Mouse (Mus musculus) kidney, adult 11 months (tissue): ENCODE measurements around the gene Spag7.

ENCODE experiments used
- DNase-seq: peaks from one replicate; pipeline ENCODE4 v3.0.0; 2022

Spag7 gene

GRCm38 (mm10) chr11:70655571-70656455 lies 13.4 kb downstream of the Spag7 start:
- DNase-seq, result peak; percentile 61

GRCm38 (mm10) chr11:70654923-70655570 lies 14.2 kb downstream of the Spag7 start:
- DNase-seq, result peak; percentile 73

GRCm38 (mm10) chr11:70654198-70654922 lies 14.9 kb downstream of the Spag7 start, which contains the start of gene Pfn1:
TSS of gene Pfn1 (minus strand) at chr11:70654644.
- DNase-seq, result peak; percentile 64

GRCm38 (mm10) chr11:70653345-70654197 lies 15.6 kb downstream of the Spag7 start:
- DNase-seq, result peak; percentile 59

- DNase-seq, result no peak
These were observed 16.3 kb downstream of the Spag7 start for GRCm38 (mm10) chr11:70652884-70653344.

GRCm38 (mm10) chr11:70652029-70652883 lies 17.0 kb downstream of the Spag7 start:
- DNase-seq, result no peak

GRCm38 (mm10) chr11:70651391-70651790 lies 17.8 kb downstream of the Spag7 start:
- no peak for DNase-seq

GRCm38 (mm10) chr11:70650322-70651175 lies 18.7 kb downstream of the Spag7 start:
- DNase-seq, result no peak

GRCm38 (mm10) chr11:70649185-70649734 lies 20.0 kb downstream of the Spag7 start:
- no peak for DNase-seq

GRCm38 (mm10) chr11:70648512-70648911 lies 20.7 kb downstream of the Spag7 start:
- no peak for DNase-seq

GRCm38 (mm10) chr11:70647716-70648420 lies 21.3 kb downstream of the Spag7 start:
- peak; percentile 48 for DNase-seq

- DNase-seq, result peak; percentile 97
These were observed 22.2 kb downstream of the Spag7 start, which contains the start of the genes Rnf167 and Slc25a11 for GRCm38 (mm10) chr11:70646691-70647650. TSS of gene Rnf167 (plus strand) at chr11:70647235. TSS of gene Slc25a11 (minus strand) at chr11:70647479.

- DNase-seq, result peak; percentile 71
These were observed 23.0 kb downstream of the Spag7 start for GRCm38 (mm10) chr11:70646259-70646555.

GRCm38 (mm10) chr11:70645461-70646258 lies 23.6 kb downstream of the Spag7 start:
- DNase-seq, result no peak

GRCm38 (mm10) chr11:70644564-70645103 lies 24.6 kb downstream of the Spag7 start:
- DNase-seq, result no peak

- no peak for DNase-seq
These were observed 26.2 kb downstream of the Spag7 start for GRCm38 (mm10) chr11:70643051-70643450.

- DNase-seq, result no peak
These were observed 28.0 kb downstream of the Spag7 start for GRCm38 (mm10) chr11:70641241-70641640.
